Mouse (Mus musculus) cerebellum, postnatal 36 days (tissue): ENCODE results near the gene Ryr2.

Source experiments
- DNase-seq, 2 experiments: peaks; one replicate each; pipeline ENCODE4 v3.0.0; 2021 to 2022; ENCODE audit warnings: mixed read lengths in 2 of 2

The Ryr2 gene

GRCm38 (mm10) chr13:12093146-12093545, 13.6 kb downstream of the Ryr2 start:
- no peak for DNase-seq

GRCm38 (mm10) chr13:12092379-12093107, 14.2 kb downstream of the Ryr2 start:
- peak; percentile 43 to 47 for DNase-seq

GRCm38 (mm10) chr13:12084112-12084475, 22.7 kb downstream of the Ryr2 start:
- no peak for DNase-seq

- DNase-seq: no peak
Measured at GRCm38 (mm10) chr13:12083443-12084111, 23.2 kb downstream of the Ryr2 start.

GRCm38 (mm10) chr13:12080590-12080989, 26.2 kb downstream of the Ryr2 start:
- no peak for DNase-seq

GRCm38 (mm10) chr13:12079536-12079935, 27.2 kb downstream of the Ryr2 start:
- DNase-seq: no peak

- no peak for DNase-seq
Measured at GRCm38 (mm10) chr13:12074897-12075296, 31.8 kb downstream of the Ryr2 start.

GRCm38 (mm10) chr13:12072571-12072970, 34.2 kb downstream of the Ryr2 start:
- no peak for DNase-seq

GRCm38 (mm10) chr13:12072112-12072511, 34.6 kb downstream of the Ryr2 start:
- no peak for DNase-seq

- DNase-seq: no peak
Measured at GRCm38 (mm10) chr13:12070157-12071129, 36.3 kb downstream of the Ryr2 start.

GRCm38 (mm10) chr13:12064576-12064975, 42.2 kb downstream of the Ryr2 start:
- DNase-seq: no peak

GRCm38 (mm10) chr13:12063561-12063960, 43.2 kb downstream of the Ryr2 start:
- DNase-seq: no peak

- DNase-seq: peak in 1 of 2 experiments; percentile 56
Measured at GRCm38 (mm10) chr13:12057357-12057771, 49.4 kb downstream of the Ryr2 start.

GRCm38 (mm10) chr13:12055913-12056312, 50.8 kb downstream of the Ryr2 start:
- DNase-seq: no peak

GRCm38 (mm10) chr13:12053910-12054309, 52.8 kb downstream of the Ryr2 start:
- DNase-seq: no peak

GRCm38 (mm10) chr13:12050809-12051208, 55.9 kb downstream of the Ryr2 start:
- no peak for DNase-seq

- DNase-seq: no peak
Measured at GRCm38 (mm10) chr13:12047059-12047458, 59.7 kb downstream of the Ryr2 start.

GRCm38 (mm10) chr13:12044751-12045150, 62.0 kb downstream of the Ryr2 start:
- no peak for DNase-seq

- peak; percentile 72 to 76 for DNase-seq
Measured at GRCm38 (mm10) chr13:12042891-12043491, 63.8 kb downstream of the Ryr2 start.

GRCm38 (mm10) chr13:12039967-12040366, 66.8 kb downstream of the Ryr2 start:
- no peak for DNase-seq

GRCm38 (mm10) chr13:12038676-12039075, 68.1 kb downstream of the Ryr2 start:
- no peak for DNase-seq

GRCm38 (mm10) chr13:12037241-12037640, 69.5 kb downstream of the Ryr2 start:
- no peak for DNase-seq

GRCm38 (mm10) chr13:12036834-12037233, 69.9 kb downstream of the Ryr2 start:
- no peak for DNase-seq
